Mouse (Mus musculus): ENCODE results near the gene Myl6. TPM values are rescaled to one million over a fixed set of nuclear protein-coding genes. Genes with fewer than 3 reads are reported as not detected.
A peak's percentile ranks its signal among the peaks of the same experiment; 100 is the strongest.

Myl6 gene
- polyA plus RNA-seq, 1 experiment, result 2,234 TPM

DNA sequence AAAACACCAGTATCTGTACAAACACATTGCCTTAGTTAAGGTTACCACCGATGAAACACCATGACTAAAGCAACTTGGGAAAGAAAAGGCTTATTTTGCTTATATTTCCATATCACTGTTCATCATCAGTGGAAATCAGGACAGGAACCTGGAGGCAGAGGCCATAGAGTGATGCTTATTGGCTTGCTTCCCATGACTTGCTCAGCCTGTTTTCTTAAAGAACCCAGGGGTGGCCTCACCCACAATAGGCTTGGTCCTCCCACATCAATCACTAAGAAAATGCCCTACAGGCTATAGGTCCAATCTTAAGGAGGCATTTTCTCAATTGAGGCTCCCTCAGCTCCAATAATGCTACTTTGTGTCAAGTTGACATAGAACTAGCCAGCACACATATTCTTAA lies 51.2 kb downstream of the Myl6 start:
- Histone ChIP-seq H3K4me3 (no peak overlapping the region), H3ac (ENCODE audit: control insufficient read depth, insufficient read length) (no peak overlapping the region), H3K27me3 (ENCODE audit: control insufficient read depth, insufficient read depth, insufficient read length) (no peaks in the 10 kb centered on the region), H3K79me2 (ENCODE audit: control insufficient read depth, insufficient read depth) (no peaks in the 10 kb centered on the region), H3K4me2 (ENCODE audit: low read depth) (no peak overlapping the region), H3K36me3 (ENCODE audit: control insufficient read depth, insufficient read depth) (peaks cover 23% of the 10 kb centered on the region)
- TF ChIP-seq TCF3 (IDR thresholded peaks at IDR 0.05; ENCODE audit: insufficient read length, low read depth) (no peak), POLR2A (IDR thresholded peaks at IDR 0.05; ENCODE audit: insufficient read length, low read depth) (no peak), SRF (IDR thresholded peaks at IDR 0.05; ENCODE audit: control insufficient read depth, insufficient read length, low read depth) (no peak), E2F4 (IDR thresholded peaks at IDR 0.05; ENCODE audit: insufficient read depth) (no peak), USF1 (IDR thresholded peaks at IDR 0.05; ENCODE audit: low read depth) (no peak), REST (IDR thresholded peaks at IDR 0.05; ENCODE audit: insufficient read depth, insufficient read length) (no peak)

GRCm38 (mm10) chr10:128441324-128442119 lies 52.4 kb downstream of the Myl6 start:
- TF ChIP-seq MAX (IDR thresholded peaks at IDR 0.05; ENCODE audit: low read depth), result no peak
- peak; percentile 64 for TF ChIP-seq POLR2AphosphoS2 (IDR thresholded peaks at IDR 0.05; ENCODE audit: insufficient read length, low read depth)
- no peaks in the 10 kb centered on the region for H3K27me3 ChIP-seq (ENCODE audit: control insufficient read depth, insufficient read depth, insufficient read length)
- H3K79me2 ChIP-seq (ENCODE audit: control insufficient read depth, insufficient read depth), result no peaks in the 10 kb centered on the region
- peaks cover 23% of the 10 kb centered on the region for H3K36me3 ChIP-seq (ENCODE audit: control insufficient read depth, insufficient read depth)
- no peak overlapping the region for H3K4me2 ChIP-seq (ENCODE audit: low read depth)
- H3ac ChIP-seq (ENCODE audit: control insufficient read depth, insufficient read length), result no peak overlapping the region
- H3K4me3 ChIP-seq, result no peak overlapping the region

Other genes starting within 250 kb of the Myl6 start
- 0.06 TPM for gene Apon, start 240.0 kb downstream of the Myl6 start, polyA plus RNA-seq (2012; fragmentation: generic; extraction: Trizol)
- not detected for gene Apof, start 225.5 kb downstream of the Myl6 start, polyA plus RNA-seq (2012; fragmentation: generic; extraction: Trizol)
- 7.5 TPM for gene Stat2, start 223.6 kb downstream of the Myl6 start, polyA plus RNA-seq (2012; fragmentation: generic; extraction: Trizol)
- 0.24 TPM for gene Il23a, start 195.4 kb downstream of the Myl6 start, polyA plus RNA-seq (2012; fragmentation: generic; extraction: Trizol)
- 6.2 TPM for gene Pan2, start 190.8 kb downstream of the Myl6 start, polyA plus RNA-seq (2012; fragmentation: generic; extraction: Trizol)
- 91.8 TPM for gene Cnpy2, start 171.7 kb downstream of the Myl6 start, polyA plus RNA-seq (2012; fragmentation: generic; extraction: Trizol)
- gene Cs, start 156.4 kb downstream of the Myl6 start, polyA plus RNA-seq (2012; fragmentation: generic; extraction: Trizol), result 253 TPM
- gene Coq10a, start 125.1 kb downstream of the Myl6 start, polyA plus RNA-seq (2012; fragmentation: generic; extraction: Trizol), result 61.2 TPM
- 30.8 TPM for gene Ankrd52, start 117.0 kb downstream of the Myl6 start, polyA plus RNA-seq (2012; fragmentation: generic; extraction: Trizol)
- not detected for gene Slc39a5, start 92.9 kb downstream of the Myl6 start, polyA plus RNA-seq (2012; fragmentation: generic; extraction: Trizol)
- 115 TPM for gene Nabp2, start 82.7 kb downstream of the Myl6 start, polyA plus RNA-seq (2012; fragmentation: generic; extraction: Trizol)
- 35.2 TPM for gene Rnf41, start 82.5 kb downstream of the Myl6 start, polyA plus RNA-seq (2012; fragmentation: generic; extraction: Trizol)
- gene Smarcc2, start 34.9 kb downstream of the Myl6 start, polyA plus RNA-seq (2012; fragmentation: generic; extraction: Trizol), result 52.5 TPM
- gene Myl6b, start 4.5 kb upstream of the Myl6 start, polyA plus RNA-seq (2012; fragmentation: generic; extraction: Trizol), result 734 TPM
- gene Esyt1, start 31.7 kb upstream of the Myl6 start, polyA plus RNA-seq (2012; fragmentation: generic; extraction: Trizol), result 166 TPM
- 13.8 TPM for gene Zc3h10, start 53.6 kb upstream of the Myl6 start, polyA plus RNA-seq (2012; fragmentation: generic; extraction: Trizol)
- gene Rpl41, start 55.2 kb upstream of the Myl6 start, polyA plus RNA-seq (2012; fragmentation: generic; extraction: Trizol), result 12,553 TPM
- 127 TPM for gene Pa2g4, start 71.8 kb upstream of the Myl6 start, polyA plus RNA-seq (2012; fragmentation: generic; extraction: Trizol)
- 23.3 TPM for gene Erbb3, start 95.5 kb upstream of the Myl6 start, polyA plus RNA-seq (2012; fragmentation: generic; extraction: Trizol)
- gene Rps26, start 132.6 kb upstream of the Myl6 start, polyA plus RNA-seq (2012; fragmentation: generic; extraction: Trizol), result 1,658 TPM
- 0.04 TPM for gene Ikzf4, start 151.8 kb upstream of the Myl6 start, polyA plus RNA-seq (2012; fragmentation: generic; extraction: Trizol)
- gene Suox, start 179.9 kb upstream of the Myl6 start, polyA plus RNA-seq (2012; fragmentation: generic; extraction: Trizol), result 23.3 TPM
- 76.3 TPM for gene Rab5b, start 202.1 kb upstream of the Myl6 start, polyA plus RNA-seq (2012; fragmentation: generic; extraction: Trizol)
- gene Pmel, start 210.1 kb upstream of the Myl6 start, polyA plus RNA-seq (2012; fragmentation: generic; extraction: Trizol), result 0.17 TPM
- 39.9 TPM for gene Cdk2, start 210.9 kb upstream of the Myl6 start, polyA plus RNA-seq (2012; fragmentation: generic; extraction: Trizol)